Mouse (Mus musculus): ENCODE measurements around the gene Zbtb25. TPM values are rescaled to one million over a fixed set of nuclear protein-coding genes. Genes with fewer than 3 reads are reported as not detected.

Zbtb25 gene
- polyA plus RNA-seq, 1 experiment, result 6.5 TPM

DNA sequence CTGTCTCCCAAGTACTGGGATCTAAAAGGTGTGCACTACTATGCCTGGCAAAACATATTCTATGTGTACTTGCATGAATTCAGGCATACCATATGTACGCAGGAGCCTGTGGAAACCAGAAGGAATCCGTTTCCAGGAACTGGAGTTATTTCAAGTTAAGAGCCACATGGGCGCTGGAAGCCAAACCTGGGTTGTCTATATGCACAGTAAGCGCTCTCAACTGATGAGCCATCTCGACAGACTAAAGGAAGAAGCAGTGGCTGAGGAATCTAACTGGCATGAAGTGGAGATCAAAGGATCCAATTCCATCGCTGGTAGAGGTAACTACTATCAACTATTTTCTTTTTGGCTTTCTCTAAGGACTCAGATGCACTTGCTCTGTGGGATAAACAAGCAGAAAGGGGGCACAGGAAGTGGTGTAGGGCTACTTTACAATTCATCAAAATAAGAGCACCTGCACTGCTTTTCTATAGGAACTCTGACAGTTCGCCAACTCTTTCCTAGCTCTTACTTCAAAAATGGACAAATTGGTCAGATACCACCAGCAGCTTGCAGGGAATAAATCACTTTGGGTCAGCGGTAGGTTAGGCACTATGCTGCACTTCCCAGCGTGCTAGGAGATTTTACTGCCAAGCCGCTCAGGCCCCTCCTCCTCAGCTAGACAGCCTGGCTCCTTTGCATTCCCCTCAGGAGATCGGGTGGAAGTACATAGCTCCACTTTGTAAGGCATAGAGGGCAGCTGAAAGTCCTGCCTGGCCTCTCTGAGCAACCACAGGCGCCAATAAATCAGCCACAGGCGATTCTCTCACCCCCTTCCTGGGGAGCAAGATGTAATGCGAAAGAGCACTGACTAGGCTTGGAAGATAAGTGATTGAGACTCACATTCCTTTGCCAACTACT lies 2.1 kb downstream of the Zbtb25 start:
- H3K79me2 ChIP-seq (ENCODE audit: control insufficient read depth, insufficient read depth), result peaks cover 86% of the 10 kb centered on the region
- no peaks in the 10 kb centered on the region for H3K27me3 ChIP-seq (ENCODE audit: control insufficient read depth, insufficient read depth, insufficient read length)
- peak; percentile 13 for TF ChIP-seq MYOD1 (IDR thresholded peaks at IDR 0.05; ENCODE audit: control insufficient read depth, insufficient read length, low read depth)
- TF ChIP-seq CEBPB (IDR thresholded peaks at IDR 0.05; ENCODE audit: low read depth), result no peak
- H3K4me3 ChIP-seq (ENCODE audit: insufficient read depth, poor library complexity, severe bottlenecking), result no peak overlapping the region
- peaks cover 6% of the 10 kb centered on the region for H3K36me3 ChIP-seq (ENCODE audit: control insufficient read depth, insufficient read depth)
- peaks cover 51% of the 10 kb centered on the region for H3K79me3 ChIP-seq (ENCODE audit: low read depth)
- no peak overlapping the region for H3ac ChIP-seq (ENCODE audit: control insufficient read depth, insufficient read length, low read depth)

- no peak for TF ChIP-seq MYOD1 (IDR thresholded peaks at IDR 0.05; ENCODE audit: control insufficient read depth, insufficient read length, low read depth)
- TF ChIP-seq USF1 (IDR thresholded peaks at IDR 0.05; ENCODE audit: low read depth), result no peak
- TF ChIP-seq MAX (IDR thresholded peaks at IDR 0.05), result no peak
- no peak for TF ChIP-seq CTCF (IDR thresholded peaks at IDR 0.05; ENCODE audit: control insufficient read depth, insufficient read depth, insufficient read length)
- TF ChIP-seq MYOG (IDR thresholded peaks at IDR 0.05; ENCODE audit: control insufficient read depth, extremely low read depth, insufficient read length), result no peak
- TF ChIP-seq CEBPB (IDR thresholded peaks at IDR 0.05; ENCODE audit: low read depth), result no peak
- no peak for TF ChIP-seq FOSL1 (IDR thresholded peaks at IDR 0.05; ENCODE audit: insufficient read depth, low read length, poor library complexity, severe bottlenecking)
- H3K36me3 ChIP-seq (ENCODE audit: control insufficient read depth, insufficient read depth), result peaks cover 9% of the 10 kb centered on the region
- peaks cover 41% of the 10 kb centered on the region for H3K79me3 ChIP-seq (ENCODE audit: low read depth)
- no peaks in the 10 kb centered on the region for H3K27me3 ChIP-seq (ENCODE audit: control insufficient read depth, insufficient read depth, insufficient read length)
- peaks cover 86% of the 10 kb centered on the region for H3K79me2 ChIP-seq (ENCODE audit: control insufficient read depth, insufficient read depth)
- H3K4me3 ChIP-seq (ENCODE audit: insufficient read depth, poor library complexity, severe bottlenecking), result no peak overlapping the region
- H3ac ChIP-seq (ENCODE audit: control insufficient read depth, insufficient read length, low read depth), result no peak overlapping the region
These were observed 3.1 kb downstream of the Zbtb25 start for GRCm38 (mm10) chr12:76366276-76366675.

- no peak overlapping the region for H3ac ChIP-seq (ENCODE audit: control insufficient read depth, insufficient read length, low read depth)
- peaks cover 49% of the 10 kb centered on the region for H3K79me3 ChIP-seq (ENCODE audit: low read depth)
- no peak overlapping the region for H3K4me3 ChIP-seq (ENCODE audit: insufficient read depth, poor library complexity, severe bottlenecking)
- H3K79me2 ChIP-seq (ENCODE audit: control insufficient read depth, insufficient read depth), result peaks cover 98% of the 10 kb centered on the region
- peaks cover 9% of the 10 kb centered on the region for H3K36me3 ChIP-seq (ENCODE audit: control insufficient read depth, insufficient read depth)
- no peak for TF ChIP-seq CEBPB (IDR thresholded peaks at IDR 0.05; ENCODE audit: low read depth)
- TF ChIP-seq MYOG (IDR thresholded peaks at IDR 0.05; ENCODE audit: control insufficient read depth, extremely low read depth, insufficient read length), result no peak
- no peak for TF ChIP-seq MAX (IDR thresholded peaks at IDR 0.05)
- no peak for TF ChIP-seq CTCF (IDR thresholded peaks at IDR 0.05; ENCODE audit: control insufficient read depth, insufficient read depth, insufficient read length)
- no peak for TF ChIP-seq USF1 (IDR thresholded peaks at IDR 0.05; ENCODE audit: low read depth)
- TF ChIP-seq MYOD1 (IDR thresholded peaks at IDR 0.05; ENCODE audit: control insufficient read depth, insufficient read length, low read depth), result no peak
- no peak for TF ChIP-seq FOSL1 (IDR thresholded peaks at IDR 0.05; ENCODE audit: insufficient read depth, low read length, poor library complexity, severe bottlenecking)
- H3K27me3 ChIP-seq (ENCODE audit: control insufficient read depth, insufficient read depth, insufficient read length), result no peaks in the 10 kb centered on the region
These were observed 7.1 kb downstream of the Zbtb25 start for GRCm38 (mm10) chr12:76362303-76362676.

GRCm38 (mm10) chr12:76361405-76362302 lies 7.7 kb downstream of the Zbtb25 start:
- Histone ChIP-seq H3K36me3 (ENCODE audit: control insufficient read depth, insufficient read depth) (peaks cover 9% of the 10 kb centered on the region), H3ac (ENCODE audit: control insufficient read depth, insufficient read length, low read depth) (no peak overlapping the region), H3K79me2 (ENCODE audit: control insufficient read depth, insufficient read depth) (peaks cover 98% of the 10 kb centered on the region), H3K4me3 (ENCODE audit: insufficient read depth, poor library complexity, severe bottlenecking) (no peak overlapping the region), H3K27me3 (ENCODE audit: control insufficient read depth, insufficient read depth, insufficient read length) (no peaks in the 10 kb centered on the region), H3K79me3 (ENCODE audit: low read depth) (peaks cover 44% of the 10 kb centered on the region)
- TF ChIP-seq FOSL1 (IDR thresholded peaks at IDR 0.05; ENCODE audit: insufficient read depth, low read length, poor library complexity, severe bottlenecking) (no peak), MYOD1 (IDR thresholded peaks at IDR 0.05; ENCODE audit: control insufficient read depth, insufficient read length, low read depth) (no peak), USF1 (IDR thresholded peaks at IDR 0.05; ENCODE audit: low read depth) (no peak), MYOG (IDR thresholded peaks at IDR 0.05; ENCODE audit: control insufficient read depth, extremely low read depth, insufficient read length) (no peak), CTCF (IDR thresholded peaks at IDR 0.05; ENCODE audit: control insufficient read depth, insufficient read depth, insufficient read length) (no peak), CEBPB (IDR thresholded peaks at IDR 0.05; ENCODE audit: low read depth) (no peak), MAX (IDR thresholded peaks at IDR 0.05) (no peak)

- no peak for TF ChIP-seq CEBPB (IDR thresholded peaks at IDR 0.05; ENCODE audit: low read depth)
- no peak for TF ChIP-seq CTCF (IDR thresholded peaks at IDR 0.05; ENCODE audit: control insufficient read depth, insufficient read depth, insufficient read length)
- TF ChIP-seq MYOD1 (IDR thresholded peaks at IDR 0.05; ENCODE audit: control insufficient read depth, insufficient read length, low read depth), result no peak
- no peak for TF ChIP-seq MAX (IDR thresholded peaks at IDR 0.05)
- no peak for TF ChIP-seq USF1 (IDR thresholded peaks at IDR 0.05; ENCODE audit: low read depth)
- TF ChIP-seq FOSL1 (IDR thresholded peaks at IDR 0.05; ENCODE audit: insufficient read depth, low read length, poor library complexity, severe bottlenecking), result no peak
- no peak for TF ChIP-seq MYOG (IDR thresholded peaks at IDR 0.05; ENCODE audit: control insufficient read depth, extremely low read depth, insufficient read length)
- Histone ChIP-seq H3K79me3 (ENCODE audit: low read depth) (peaks cover 42% of the 10 kb centered on the region), H3K79me2 (ENCODE audit: control insufficient read depth, insufficient read depth) (peaks cover 90% of the 10 kb centered on the region), H3K27me3 (ENCODE audit: control insufficient read depth, insufficient read depth, insufficient read length) (no peaks in the 10 kb centered on the region), H3K4me3 (ENCODE audit: insufficient read depth, poor library complexity, severe bottlenecking) (no peak overlapping the region), H3K36me3 (ENCODE audit: control insufficient read depth, insufficient read depth) (peaks cover 9% of the 10 kb centered on the region), H3ac (ENCODE audit: control insufficient read depth, insufficient read length, low read depth) (no peak overlapping the region)
These were observed 8.5 kb downstream of the Zbtb25 start for GRCm38 (mm10) chr12:76360868-76361267.

Measured in C2C12 (cell line).